Mouse (Mus musculus): Measurements from ENCODE around the gene Nr1d1.

Nr1d1 gene

GRCm38 (mm10) chr11:98788550-98789218 is 13.6 kb upstream of the Nr1d1 start:
- in situ Hi-C loops (cut with MboI) = loop anchor here (10.0 kb wide), 1 partner anchor 54 kb away; no protein-coding TSS in a partner anchor

DNA sequence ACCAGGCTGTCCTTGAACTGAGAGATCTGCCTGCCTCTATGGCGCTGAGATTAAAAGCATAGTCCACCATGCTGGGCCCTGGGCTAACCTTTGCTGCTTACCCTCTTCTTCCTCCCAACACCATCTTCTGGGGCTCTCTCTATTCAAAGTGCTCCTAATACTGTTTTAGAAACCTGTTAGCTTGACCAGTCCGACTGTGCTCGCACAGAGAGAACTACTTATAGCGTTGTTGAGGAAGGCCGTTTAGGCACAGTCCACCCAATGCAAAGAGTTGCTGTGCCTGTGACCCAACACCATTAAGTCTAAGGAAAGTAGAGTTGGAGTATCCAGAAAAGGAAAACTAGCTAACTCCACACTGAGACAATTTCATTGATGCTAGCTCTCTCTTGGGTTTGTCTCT is 13.0 kb upstream of the Nr1d1 start:
- in situ Hi-C loops (cut with MboI) = loop anchor here (10.0 kb wide), 1 partner anchor 53 kb away; no protein-coding TSS in a partner anchor

GRCm38 (mm10) chr11:98787691-98788090 is 12.6 kb upstream of the Nr1d1 start:
- in situ Hi-C loops (cut with MboI) = loop anchor here (10.0 kb wide), 1 partner anchor 53 kb away; no protein-coding TSS in a partner anchor

- in situ Hi-C loops (cut with MboI) = loop anchor here (10.0 kb wide), 1 partner anchor 52 kb away; no protein-coding TSS in a partner anchor
Measured at GRCm38 (mm10) chr11:98787229-98787628, 12.1 kb upstream of the Nr1d1 start.

- in situ Hi-C loops (cut with MboI) = loop anchor here (10.0 kb wide), 1 partner anchor 52 kb away; no protein-coding TSS in a partner anchor
Measured at GRCm38 (mm10) chr11:98786359-98787214, 11.5 kb upstream of the Nr1d1 start.

DNA sequence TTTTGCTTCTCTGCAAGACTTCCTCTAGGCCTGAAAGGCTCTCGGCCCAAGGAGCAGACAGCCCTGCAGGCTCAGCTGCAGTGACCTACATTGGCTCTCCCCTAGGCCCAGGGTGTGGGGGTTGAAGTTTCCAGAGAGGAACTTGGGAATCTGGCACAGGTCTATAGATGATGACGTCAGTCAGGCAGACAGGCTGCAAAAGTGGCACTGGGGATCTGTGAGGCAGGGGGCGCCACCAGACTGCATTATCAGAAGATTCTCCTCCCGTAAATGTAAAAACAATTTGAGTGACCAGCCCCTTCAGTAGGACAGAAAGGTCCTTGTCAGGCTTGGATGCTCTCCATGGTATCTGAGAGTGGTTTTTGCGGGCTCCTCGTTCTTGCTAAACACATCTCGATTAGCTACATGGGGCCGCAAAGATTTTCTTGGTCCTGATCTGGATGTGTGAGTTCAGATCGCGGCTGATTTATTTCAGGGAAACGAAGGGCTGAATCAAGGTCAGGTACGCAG is 10.7 kb upstream of the Nr1d1 start:
- in situ Hi-C loops (cut with MboI) = loop anchor here (10.0 kb wide), 1 partner anchor 51 kb away; no protein-coding TSS in a partner anchor

GRCm38 (mm10) chr11:98785214-98785613 is 10.1 kb upstream of the Nr1d1 start:
- in situ Hi-C loops (cut with MboI) = loop anchor here (10.0 kb wide), 1 partner anchor 50 kb away; no protein-coding TSS in a partner anchor

DNA sequence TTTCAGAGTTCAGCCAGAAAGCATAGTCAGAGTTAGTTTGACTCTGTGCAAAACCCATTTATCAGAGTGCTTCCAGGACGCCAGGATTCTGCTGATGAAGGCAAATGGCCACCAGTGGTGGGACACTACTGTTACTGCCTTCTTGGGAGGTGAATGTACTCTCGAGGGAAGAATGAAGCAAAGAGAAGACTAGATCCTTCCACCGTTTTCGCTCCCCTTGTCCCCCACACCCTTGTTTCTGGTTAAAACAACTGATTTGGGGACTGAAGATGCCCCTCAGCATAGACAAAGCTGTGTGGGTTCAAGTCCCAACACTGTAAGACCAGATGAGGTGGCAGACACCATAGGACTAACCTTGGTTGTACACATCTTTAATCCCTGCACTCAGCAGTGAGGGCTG is 9.0 kb upstream of the Nr1d1 start:
- in situ Hi-C loops (cut with MboI) = loop anchor here (10.0 kb wide), 1 partner anchor 49 kb away; no protein-coding TSS in a partner anchor

DNA sequence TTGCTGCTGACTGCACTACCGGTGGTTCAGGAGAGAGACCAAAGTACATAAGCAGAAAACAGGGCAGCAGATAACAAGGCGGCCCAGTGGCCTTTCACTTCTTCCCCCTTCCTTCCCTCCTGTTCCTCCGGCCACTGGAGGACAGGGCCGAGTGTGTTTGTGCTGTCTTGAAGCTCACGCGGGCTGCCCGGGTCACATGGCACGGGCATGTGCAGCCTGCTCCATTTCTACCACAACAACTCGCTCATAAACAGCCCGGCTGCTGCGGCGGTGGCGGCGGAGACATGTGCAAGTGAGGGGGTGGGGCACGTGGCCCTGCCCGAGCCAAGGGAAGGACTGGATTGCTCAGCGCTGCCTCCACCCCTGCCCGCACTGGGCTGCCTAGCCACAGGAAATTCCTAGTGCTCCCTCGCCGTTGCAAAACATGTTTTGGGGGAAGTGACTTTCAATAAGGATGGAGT is 8.1 kb upstream of the Nr1d1 start:
- in situ Hi-C loops (cut with MboI) = loop anchor here (10.0 kb wide), 1 partner anchor 48 kb away; no protein-coding TSS in a partner anchor

DNA sequence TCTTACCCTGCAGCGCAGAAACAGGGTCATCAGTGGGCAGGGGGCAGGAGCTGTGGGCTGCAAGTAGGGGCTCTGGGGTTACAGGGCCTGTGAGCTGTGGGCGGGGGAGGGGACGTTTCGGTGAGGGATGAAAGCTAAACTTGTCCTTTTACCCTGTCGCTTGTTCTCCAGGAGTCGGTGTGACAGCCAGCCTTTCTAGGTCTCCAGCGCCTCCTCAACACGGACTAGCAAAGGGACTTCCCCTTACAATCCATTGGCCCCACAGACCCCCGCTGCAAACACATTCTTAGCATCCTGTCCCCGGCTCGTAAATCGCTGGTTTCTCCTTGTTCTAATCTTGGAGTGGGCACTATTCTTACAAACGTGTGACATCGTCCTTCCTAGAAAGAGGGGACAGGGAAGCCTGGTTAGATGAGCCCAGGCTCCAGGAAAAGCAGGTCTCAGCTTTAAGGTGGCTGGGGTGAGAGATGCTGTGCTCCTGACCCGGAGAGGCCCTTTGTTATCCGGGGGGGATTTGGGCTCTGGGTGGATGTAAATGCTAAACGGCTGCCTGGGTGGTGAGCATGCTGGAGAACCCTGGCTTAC is 7.6 kb upstream of the Nr1d1 start:
- in situ Hi-C loops (cut with MboI) = loop anchor here (10.0 kb wide), 1 partner anchor 48 kb away; no protein-coding TSS in a partner anchor

- in situ Hi-C loops (cut with MboI) = loop anchor here (10.0 kb wide), 1 partner anchor 47 kb away; no protein-coding TSS in a partner anchor
Measured at GRCm38 (mm10) chr11:98781851-98782512, 6.8 kb upstream of the Nr1d1 start.

DNA sequence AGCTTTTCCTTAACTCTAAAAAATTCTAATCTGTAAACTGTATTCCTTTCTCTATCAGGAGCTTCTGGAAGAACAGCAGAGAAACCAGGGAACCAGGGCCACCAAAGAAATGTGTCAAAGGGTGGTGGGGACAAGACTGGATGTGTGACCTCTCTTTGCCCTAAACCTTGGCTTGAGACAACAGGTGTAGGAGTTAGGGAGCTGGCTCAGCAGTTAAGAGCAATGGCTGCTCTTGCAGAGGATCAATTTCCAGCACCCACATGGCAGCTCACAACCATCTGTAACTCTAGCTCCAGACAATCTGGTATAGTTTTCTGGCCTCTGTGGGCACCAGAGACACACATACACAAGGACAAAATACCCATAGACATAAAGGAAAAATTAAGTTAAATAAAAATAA is 2.8 kb upstream of the Nr1d1 start:
- in situ Hi-C loops (cut with MboI) = no loop called here

- in situ Hi-C loops (cut with MboI) = no loop called here
Measured at GRCm38 (mm10) chr11:98776843-98777590, 1.9 kb upstream of the Nr1d1 start.

DNA sequence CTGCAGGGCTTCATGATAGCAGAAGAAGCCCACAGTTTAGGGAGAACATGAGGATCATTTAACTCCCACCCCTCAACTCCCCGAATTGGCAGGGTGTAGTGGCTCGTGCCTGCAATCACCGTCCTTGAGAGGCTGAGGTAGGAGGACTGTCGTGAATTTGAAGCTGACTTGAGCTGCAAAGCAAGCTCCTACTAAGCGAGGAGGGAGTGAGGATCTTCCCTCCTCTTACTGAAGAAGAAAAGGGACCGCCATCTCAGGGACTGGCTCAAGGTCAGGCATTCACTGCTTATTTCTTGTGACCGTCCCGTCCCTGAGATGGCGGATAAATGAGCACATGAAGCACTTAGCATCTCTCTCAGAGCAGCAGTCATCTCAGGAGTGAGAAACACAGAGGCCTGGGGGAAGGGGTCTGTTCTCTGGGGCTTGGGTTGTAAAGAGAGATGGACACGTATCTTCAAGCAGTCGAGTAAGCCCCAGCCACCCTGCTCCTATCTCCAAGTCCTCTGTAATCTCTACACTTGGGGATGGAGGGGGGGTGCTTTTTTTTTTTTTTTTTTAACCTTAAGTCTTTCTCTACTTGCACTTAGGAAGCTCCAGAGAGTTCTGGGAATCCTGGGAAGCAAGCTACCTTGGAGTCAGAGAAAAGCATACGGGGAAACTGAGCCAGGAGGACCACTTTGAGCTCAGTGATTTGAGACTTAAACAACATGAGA is 1.1 kb upstream of the Nr1d1 start:
- in situ Hi-C loops (cut with MboI) = no loop called here

DNA sequence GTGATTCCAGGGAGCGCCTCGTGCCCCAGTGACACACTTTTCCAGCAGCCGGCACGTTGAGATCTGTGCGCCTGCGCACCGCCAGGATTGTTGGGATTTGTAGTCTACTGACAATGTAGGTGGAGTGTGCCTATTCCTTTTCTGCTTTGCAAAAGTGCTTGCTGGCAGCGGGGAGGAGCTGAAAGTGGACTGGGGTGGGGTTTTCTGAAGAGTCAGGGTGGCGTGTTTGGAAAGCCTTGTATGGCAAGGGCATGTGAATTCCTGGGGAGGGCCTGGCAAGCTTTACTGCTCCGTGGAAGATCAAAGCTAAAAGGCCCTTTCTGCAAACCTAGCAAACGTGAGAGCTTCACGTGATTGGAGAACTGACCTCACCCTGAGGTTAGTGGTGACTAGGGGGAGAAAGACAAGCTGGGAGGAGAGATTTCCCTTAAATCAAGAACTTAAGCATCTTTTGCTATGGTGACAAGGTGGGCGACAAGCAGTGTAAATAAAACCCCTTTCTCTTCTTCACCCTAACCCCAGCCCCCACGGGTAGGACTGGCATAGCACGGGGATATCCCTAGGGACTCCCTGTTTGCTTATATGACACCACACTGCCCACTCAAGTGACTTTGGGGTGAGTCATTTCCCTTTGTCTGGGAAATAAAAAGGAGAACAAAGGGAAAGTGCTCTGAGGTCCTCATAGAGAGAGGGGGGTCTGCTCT is 367 bp upstream of the Nr1d1 start:
- in situ Hi-C loops (cut with MboI) = no loop called here

- in situ Hi-C loops (cut with MboI) = no loop called here
Measured at GRCm38 (mm10) chr11:98773635-98774295, 1.4 kb downstream of the Nr1d1 start.

DNA sequence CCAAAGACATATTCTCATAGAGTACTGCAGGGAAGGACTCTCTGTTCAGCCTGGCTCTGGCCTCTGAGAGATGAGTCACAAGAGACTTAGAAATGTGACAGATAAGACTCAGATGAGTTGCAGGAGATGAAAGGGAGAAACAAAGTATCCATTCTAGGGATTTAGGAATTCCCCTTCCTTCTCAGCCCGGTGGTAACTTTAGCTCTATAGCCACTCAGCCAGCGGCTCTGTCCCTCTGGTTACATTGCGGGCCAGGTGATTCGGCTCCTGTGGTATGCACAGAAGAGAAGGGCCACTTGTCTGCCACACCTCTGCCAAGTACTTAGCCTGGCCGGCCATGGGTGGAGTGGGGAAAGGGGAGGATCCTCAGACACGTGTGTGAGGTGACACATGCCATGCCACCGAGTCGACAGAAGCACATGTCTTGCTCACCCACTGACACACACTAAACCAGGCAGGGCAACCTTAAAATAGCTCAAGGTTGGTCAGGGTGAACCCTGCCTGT is 2.4 kb downstream of the Nr1d1 start:
- in situ Hi-C loops (cut with MboI) = no loop called here

DNA sequence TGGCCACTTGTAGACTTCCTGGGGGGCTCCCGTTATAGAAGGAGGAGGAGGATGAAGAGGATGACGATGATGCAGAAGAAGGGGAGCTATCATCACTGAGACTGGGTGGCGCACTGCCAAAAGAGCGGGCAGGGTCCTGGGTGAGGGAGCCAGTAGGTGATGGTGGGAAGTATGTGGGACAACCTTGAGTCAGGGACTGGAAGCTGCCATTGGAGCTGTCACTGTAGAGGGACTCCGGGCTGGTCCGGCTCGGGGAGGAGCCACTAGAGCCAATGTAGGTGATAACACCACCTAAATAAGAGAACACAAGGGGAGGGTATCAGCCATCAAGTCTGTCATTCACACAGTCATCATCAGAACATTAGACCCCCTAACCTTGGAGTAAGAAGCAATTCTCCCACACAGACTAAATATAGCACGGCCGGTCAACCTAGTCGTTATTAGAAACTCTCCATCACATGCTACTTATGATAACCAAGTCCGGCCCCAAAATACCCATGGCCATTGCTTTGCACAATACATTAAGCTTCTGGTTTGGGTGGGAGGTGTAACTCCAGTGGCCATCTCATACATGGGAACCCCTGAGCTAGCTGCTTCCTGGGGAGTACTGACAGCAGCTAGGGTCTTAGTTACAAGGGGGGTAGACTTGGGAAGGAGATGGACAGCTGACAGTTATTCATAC is 3.1 kb downstream of the Nr1d1 start:
- in situ Hi-C loops (cut with MboI) = no loop called here
